Mouse (Mus musculus): ENCODE measurements at regions not wholly inside any gene's neighbourhood (a gene's known extent, or its start where the extent isn't known, plus 50 kb on each side); places are given as distances from the start of the nearest gene placed in this dataset.

DNA sequence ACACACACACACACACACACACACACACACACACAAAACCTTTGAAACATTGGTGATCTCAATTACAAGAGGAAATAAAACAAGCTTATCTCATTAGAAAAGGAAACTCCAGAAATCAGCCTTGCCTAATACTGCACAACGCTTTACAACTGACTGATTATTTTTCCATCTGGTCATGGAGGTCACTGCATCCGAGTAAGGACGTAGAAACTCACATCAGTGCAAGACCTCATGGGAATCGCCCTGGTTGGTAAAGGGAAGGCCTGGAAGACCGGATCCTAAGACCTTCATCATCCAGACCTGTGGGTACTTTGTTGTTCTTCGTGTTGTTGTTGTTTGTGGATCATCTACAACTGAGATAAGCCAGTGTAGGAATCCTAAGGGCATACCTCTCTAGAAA lies 77.8 kb upstream of the Sestd1 start:
- DNase-seq (ENCODE audit: low read depth, low spot score) = no peak

GRCm38 (mm10) chr2:77356798-77357197 lies 76.4 kb upstream of the Sestd1 start:
- DNase-seq (ENCODE audit: low read depth, low spot score) = no peak

- no peak for DNase-seq (ENCODE audit: low read depth, low spot score)
Measured at GRCm38 (mm10) chr2:77351987-77352628, 71.7 kb upstream of the Sestd1 start.

DNA sequence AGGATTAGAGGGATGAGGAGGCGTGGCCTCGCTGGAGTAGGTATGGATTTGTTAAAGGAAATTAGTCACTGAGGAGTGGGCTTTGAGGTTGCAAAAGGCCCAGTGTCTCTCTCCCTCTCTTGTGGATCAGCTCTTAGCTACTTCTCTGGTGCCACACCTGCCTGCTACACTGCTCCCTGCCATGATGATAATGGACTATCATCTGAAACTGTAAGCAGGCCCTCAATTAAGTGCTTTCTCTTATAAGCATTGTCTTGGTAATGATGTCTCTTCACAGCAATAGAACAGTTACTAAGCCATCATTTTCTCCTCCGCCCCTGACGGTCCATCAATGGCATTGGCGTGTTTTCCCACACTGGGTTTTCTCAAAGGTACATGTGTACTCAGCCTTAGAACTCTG lies 66.6 kb upstream of the Sestd1 start:
- DNase-seq (ENCODE audit: low read depth, low spot score) = no peak

DNA sequence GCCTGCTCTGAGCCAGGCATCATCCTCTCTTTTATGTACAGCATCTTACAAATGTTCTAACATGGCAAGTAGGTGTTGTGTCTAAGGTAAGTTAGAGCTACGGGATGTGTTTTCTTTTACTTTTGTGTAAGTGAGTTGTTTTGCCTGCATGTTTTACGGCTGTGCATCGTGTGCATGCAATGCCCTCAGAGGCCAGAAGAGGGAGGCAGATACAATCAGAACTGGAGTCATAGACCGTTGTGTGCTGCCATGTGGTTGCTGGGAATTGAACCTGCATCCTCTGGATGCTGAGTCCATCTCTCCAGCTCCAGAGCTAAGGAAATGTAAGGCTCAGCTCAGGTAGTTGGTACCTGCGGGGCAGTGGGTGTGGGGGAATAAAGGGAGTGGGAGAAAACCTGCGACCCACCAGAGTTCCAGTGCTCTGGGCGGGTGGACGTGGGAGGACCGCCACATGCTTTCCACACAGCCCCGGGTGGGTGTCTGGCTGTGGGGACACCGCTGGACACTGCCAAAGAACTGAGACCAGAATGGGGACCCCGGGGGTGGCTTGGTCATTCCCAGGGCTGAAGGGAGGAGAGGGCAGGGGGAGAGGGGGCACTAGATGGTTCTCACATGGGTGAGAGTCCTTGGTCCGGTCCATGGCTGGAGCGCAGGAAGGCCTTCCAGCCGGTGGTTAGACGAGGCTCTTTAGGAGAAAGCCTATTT lies 63.5 kb upstream of the Sestd1 start:
- no peak for DNase-seq (ENCODE audit: low read depth, low spot score)

- DNase-seq (ENCODE audit: low read depth, low spot score) = no peak
Measured at GRCm38 (mm10) chr2:77342416-77342815, 62.0 kb upstream of the Sestd1 start.

DNA sequence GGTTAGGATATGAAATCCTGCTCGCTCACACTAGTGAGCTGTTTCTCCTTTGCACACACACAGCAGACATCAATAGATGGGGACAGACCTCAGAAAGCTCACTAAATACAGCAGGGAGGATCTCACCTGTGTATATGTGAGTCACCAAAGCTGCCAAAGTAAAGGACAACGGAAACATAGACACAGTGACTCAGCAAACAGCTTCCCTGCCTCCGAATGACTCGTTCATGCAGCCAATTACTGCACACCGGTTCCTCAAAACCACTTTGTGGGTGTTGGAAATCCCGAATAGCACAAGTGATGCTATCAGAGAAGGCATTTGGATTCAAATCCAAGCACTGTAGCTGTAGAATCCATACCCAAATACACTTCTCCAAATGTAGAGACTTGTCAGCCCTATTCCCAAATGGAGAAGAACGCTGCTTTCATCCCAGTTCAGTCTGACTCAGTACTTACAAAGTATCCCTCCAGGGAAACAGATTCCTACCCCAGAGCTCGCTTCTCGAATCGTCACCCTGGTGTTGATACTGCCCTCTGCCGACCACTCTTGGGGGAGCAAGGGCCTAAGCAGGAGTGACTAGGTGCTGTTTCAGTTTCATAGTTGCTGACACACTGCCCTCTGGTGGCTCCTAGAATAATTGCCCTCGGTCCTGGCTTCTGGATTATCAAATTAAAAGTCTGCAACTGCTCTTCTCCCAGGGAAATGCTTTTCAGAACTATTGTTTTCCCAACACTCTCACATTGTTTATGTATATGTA lies 61.4 kb upstream of the Sestd1 start:
- DNase-seq (ENCODE audit: low read depth, low spot score) = peak; percentile 85

DNA sequence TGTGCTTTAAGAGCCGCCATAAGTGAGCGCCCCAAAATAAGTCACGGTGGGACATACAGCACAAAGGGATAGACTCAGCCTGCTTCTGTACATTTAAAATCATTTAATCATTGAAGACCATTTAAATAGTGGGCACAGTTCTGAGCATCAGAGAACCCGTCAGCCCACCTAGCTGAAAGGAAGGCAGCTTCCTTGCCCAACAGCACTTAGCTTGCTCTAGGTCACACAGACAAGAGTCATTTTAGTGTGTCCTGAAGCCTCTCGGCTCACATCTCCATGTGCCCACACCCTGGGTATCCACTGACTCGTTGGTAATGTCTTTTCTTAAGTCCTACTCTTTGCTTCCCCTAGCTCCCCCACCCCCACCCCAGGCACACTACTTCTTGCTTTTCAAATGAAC lies 59.7 kb upstream of the Sestd1 start:
- DNase-seq (ENCODE audit: low read depth, low spot score) = no peak

DNA sequence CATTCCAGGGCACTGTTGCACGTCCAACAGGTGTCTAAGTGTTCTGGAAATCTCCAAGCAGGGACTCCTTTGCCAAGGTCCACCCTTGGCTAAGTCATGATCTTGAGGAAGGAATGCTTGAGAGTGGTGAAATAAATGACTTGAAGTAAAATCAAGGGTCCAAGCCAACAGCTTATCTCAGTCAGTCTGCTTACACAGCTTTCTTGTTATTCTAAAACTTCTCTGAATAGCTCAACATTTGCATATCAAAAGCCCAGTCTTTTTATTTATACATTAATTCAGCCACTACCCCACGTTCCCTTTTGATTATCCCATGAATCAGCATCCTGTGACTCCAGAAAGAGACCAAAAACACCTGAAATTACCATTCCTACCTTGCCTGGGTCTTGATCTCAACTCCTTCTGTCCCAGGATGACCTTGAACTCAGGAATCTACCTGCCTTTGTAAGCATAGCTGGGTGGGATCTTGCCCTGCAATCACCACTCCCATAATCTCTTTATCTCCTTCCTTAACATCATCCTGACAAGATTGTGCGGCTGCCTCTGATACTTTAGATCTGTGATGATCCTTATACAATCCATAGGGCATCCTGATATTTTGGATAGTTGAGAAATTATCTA lies 57.5 kb upstream of the Sestd1 start:
- DNase-seq (ENCODE audit: low read depth, low spot score) = no peak

GRCm38 (mm10) chr2:77337318-77337717 lies 56.9 kb upstream of the Sestd1 start:
- DNase-seq (ENCODE audit: low read depth, low spot score) = no peak

DNA sequence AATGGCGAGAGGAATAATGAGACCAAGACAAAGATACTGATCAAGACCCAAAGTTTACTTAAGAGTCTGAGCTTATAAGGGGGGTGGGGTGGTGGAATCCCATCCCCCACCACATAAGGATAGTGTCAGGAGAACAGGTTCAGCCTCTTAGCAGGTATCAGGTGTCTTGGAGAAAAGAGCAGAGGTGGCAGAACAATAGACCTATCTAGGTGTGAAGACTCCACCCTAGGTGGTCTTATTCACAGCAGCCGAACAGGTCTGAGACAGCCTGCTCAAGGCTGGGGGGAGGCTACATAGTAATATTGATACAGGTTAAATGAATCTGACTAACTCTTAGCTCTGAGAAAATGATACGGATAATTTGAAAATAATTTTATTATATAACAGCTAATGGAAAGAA lies 56.4 kb upstream of the Sestd1 start:
- no peak for DNase-seq (ENCODE audit: low read depth, low spot score)

DNA sequence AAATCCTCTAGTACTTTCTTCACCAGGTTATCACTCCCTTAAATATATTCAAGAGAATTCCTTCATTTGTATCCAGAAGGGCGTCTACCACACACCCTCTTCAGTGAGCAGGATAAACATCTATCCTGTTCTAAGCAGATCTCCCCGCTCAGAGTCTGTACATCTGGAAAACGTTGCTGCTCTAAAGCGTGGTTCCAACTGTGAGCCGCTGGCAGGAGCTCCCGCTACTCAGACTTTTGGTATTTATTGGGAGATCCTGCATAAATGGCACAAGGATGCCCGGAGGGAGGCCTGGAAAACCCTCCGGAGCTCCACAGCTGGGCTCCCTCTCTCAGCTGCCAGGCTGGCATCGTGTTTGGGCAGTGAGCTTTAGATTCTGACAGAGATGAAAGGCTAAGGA lies 54.3 kb upstream of the Sestd1 start:
- no peak for DNase-seq (ENCODE audit: low read depth, low spot score)

DNA sequence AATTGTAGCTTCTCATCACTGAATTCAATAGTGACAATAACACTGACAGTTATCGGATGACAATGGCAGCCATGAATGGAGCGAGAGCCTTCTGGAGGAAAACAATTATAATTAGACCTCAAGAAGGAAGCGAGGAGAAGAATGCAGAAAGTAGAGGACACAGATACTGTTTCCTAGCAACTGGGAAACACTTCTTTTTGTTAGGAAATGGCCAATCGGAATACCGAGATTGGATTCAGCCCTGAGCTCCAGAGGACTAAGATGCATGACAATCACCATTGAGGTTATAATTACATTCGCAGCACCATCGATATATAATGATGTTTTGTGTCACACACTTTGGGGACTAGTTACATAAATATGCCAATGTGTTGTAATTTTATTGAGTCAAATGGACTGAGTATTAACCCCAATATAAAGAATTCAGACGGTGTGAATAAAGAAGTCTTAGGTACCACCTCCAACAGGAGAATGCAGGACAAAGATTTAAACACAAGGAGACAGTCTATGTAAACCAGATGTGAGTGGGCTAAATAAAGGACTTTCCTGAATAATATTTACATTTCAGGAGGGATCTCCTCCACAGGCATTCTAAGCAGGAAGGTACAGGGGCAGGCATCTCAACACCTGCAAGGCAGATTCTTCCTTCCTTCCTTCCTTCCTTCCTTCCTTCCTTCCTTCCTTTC lies 53.1 kb upstream of the Sestd1 start:
- DNase-seq (ENCODE audit: low read depth, low spot score) = no peak

All from embryo, embryonic 11.5 days (tissue).